Mouse (Mus musculus): ENCODE results near the gene Mcm9.
"Not testable (repeated sequence)": the region's sequence is repeated elsewhere in the genome, so short reads cannot be mapped to it uniquely, and the experiment has no call there.

Mcm9 gene

GRCm38 (mm10) chr10:53630339-53630738, at the start of gene Mcm9:
Mcm9 (minus strand) TSS chr10:53630439.
- not testable (repeated sequence) for DNase-seq

- no peak for DNase-seq
Measured at GRCm38 (mm10) chr10:53661788-53662187, 31.5 kb upstream of the Mcm9 start.

- DNase-seq, result not testable (repeated sequence)
Measured at GRCm38 (mm10) chr10:53654239-53654638, 24.0 kb upstream of the Mcm9 start.

DNA sequence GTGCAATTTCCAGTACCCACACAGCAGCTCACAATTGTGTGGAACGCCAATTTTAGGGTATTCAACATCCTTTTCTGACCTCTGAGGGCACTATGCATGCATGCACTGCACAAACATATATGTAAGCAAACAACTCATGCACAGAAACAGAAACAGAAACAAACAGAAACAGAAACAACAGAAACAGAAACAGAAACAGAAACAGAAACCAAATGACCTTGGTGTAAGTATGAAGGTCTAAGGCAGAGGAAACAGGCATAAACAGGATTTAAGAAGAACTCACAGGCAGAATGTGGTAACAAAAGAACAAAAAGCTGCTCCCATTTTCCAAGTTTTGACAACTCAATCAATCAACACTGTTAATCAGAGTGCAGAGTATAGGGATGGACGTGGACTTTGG, 20.4 kb upstream of the Mcm9 start:
- DNase-seq, result no peak

DNA sequence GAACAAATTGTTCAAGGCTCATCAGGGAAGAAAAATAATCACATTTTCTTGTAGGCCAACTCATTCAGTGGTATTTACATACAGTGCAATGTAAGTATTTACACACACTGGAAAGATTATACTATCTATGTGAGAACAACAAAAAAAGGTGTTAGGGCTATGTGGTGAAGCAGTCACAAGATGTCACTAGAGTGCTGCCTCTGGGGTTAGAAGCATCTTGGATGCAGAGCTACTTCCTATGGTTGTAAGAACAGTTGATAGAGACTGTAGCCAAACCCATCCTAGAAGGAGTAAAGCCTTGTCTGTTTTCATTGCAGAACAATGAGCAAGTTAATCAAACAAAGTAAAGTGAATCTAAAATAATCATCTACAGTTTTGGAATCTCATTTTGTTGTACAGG, 11.3 kb upstream of the Mcm9 start:
- DNase-seq, result peak; percentile 13

GRCm38 (mm10) chr10:53635246-53635971, 5.2 kb upstream of the Mcm9 start:
- DNase-seq, result no peak

- DNase-seq, result no peak
Measured at GRCm38 (mm10) chr10:53634160-53634559, 3.9 kb upstream of the Mcm9 start.

DNA sequence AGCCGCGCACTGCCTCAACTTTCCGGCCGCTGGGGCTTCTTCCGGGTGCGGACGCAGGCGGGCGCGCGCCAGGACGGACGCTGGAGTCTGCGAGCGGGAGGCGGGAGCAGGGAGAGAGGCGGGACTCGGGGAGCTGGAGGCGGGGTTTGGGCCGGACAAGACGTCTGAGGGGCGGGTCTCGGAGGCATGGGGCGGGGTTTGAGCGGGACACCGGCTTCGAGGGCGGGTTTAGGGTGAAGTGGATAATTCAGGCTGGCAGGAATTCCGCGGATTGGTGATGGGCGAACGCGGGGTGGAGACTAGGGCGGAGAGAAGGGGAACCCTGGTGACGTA, 355 bp downstream of the Mcm9 start:
- DNase-seq, result peak; percentile 95

DNA sequence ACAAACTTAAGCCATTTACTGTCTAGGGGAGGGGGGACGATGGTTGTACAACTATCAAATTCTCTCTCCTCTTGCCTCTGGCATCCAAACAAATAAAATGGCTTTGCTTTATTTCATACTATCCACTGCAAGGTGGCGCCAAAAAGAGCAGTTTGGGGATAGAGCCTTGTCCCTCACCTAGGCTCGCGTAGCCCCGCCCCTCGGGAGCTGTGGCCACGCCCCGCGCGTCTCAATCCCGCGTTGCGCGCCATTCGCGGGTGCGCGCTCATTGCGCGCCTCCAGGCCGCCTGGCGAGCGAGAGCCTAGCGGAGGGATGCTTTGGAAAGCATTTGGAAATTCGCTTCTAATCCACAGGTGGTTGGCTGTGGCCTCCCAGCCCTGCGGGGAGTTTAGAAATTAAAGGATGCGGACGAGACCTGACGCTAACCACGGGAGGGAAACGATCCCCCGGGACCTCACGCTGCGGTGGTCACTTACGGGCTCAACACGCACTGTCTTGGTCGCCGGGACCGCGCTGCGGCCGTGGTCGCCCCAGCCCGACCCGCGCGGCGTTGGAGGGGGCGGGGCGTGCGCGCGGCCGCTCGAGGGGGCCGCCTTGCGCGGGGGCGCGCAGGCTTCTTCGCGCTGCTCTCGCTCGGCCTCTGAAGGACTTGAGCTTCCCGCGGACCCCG, 857 bp downstream of the Mcm9 start:
- peak; percentile 88 for DNase-seq

DNA sequence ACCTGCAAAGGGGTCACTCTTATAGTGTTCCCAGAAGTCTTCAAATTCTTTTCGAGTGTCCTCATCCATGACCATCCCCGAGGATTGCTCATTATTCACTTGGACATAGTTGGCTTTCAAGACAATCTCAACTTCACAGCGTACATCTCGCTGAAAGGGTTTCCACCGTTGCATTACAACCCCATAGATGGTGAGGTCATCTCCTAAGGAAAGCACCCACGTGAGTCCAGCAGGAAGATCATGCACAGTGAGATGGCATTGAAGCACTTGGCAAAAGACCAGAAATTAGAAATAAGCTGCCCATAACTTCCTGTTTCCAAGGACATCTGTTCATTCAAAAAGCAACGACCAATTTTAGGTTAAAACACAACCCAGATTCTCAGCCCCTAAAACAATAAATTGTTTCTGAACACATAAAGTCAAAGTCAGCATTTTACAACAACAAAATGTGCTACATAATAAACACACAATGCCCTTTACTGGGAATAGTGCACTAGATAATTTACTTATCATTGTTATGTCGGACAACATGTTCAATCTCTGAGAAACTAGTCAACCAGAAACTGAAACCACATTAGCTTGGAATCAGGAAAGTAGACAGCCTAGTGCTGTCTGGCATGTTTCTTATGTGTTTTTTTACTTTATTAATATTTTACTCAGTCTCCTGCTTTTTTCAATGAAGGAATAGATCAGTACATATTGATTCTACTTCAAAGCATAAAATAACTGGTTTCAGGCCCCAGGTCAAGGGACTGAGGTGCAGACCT, 14.2 kb downstream of the Mcm9 start:
- DNase-seq, result no peak

GRCm38 (mm10) chr10:53613955-53614354, 16.3 kb downstream of the Mcm9 start:
- no peak for DNase-seq

GRCm38 (mm10) chr10:53612172-53612571, 18.1 kb downstream of the Mcm9 start:
- no peak for DNase-seq

- no peak for DNase-seq
Measured at GRCm38 (mm10) chr10:53608274-53608673, 22.0 kb downstream of the Mcm9 start.

GRCm38 (mm10) chr10:53605328-53605727, 24.9 kb downstream of the Mcm9 start:
- no peak for DNase-seq

DNA sequence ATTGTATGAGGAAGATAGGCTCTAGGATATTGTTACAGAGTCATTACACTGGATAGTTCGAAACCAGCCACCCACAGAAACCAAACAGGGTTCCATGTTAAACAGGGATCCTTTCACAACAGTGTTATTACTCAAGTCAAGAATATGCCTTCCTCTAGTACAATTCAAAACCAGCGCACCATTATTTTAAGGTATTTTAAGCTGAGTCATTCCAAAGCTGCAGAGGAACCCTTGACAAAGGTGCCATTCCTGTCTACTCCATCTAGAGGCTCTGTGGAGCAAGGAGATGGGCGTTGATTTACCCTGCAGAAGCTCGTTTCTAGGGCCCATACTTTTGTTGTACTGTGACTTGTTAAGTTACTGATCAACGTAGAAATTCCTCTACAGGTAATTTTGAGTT, 31.4 kb downstream of the Mcm9 start:
- DNase-seq, result no peak

DNA sequence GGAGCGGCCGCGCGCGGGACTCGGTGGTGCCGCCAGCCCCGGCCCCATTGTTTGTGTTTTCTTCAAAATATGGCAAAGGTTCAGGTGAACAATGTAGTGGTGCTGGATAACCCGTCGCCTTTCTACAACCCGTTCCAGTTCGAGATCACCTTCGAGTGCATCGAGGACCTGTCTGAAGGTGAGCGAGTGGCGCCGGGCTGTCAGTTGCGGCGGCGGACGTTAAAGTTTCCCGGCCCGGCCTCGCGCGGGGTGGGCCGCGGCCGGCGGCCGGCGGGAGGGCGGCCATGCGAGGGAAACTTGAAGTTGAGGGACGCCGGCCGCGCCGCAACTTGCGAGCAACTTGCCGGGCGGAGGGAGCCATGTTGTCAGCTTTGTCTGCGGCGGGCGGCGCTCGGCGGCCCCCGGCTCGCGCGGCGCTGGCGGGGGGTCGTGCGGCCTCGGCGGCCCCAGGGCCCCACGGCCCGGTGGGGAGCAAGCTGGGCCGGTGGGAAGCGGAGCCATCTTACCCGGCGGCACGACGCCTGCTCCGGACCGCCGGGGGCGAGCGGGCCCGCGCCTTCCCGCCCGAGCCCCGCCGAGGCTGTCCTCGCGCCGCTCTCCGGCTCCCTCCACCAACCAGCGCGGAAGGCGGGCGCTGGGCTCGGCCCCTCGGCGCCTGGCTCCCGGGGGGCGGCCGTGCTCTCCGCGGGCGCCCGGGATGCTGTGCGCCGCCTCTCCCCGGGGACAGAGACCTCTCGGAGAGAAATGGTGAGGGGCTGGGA, 32.9 kb downstream of the Mcm9 start:
- DNase-seq, result peak; percentile 53

DNA sequence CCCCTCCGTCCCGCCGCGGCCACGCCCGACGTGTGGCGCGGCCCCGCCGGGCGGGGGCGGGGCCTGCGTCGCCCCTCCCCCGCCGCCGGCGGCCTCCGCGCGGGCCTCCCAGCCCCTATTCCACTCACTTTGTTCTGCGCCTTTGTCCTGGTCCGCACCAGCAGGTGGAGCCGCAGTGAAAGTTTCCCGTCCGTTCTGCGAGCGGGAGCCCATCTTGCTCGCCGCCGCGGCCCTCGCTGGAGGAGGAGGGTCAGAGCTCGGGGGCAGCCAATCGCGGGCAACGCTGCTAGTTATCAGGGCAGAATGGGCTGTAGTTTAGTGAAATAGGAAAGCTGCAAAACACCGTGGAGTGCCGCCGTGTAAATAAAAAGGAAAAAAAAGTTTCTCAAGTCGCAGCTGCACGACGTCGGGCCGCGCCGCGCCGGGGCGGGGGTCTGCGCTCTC, 33.5 kb downstream of the Mcm9 start, which contains the start of gene Asf1a:
Gene Asf1a (plus strand): TSS at position 81 of the 444 bp plus-strand sequence.
- DNase-seq, result peak; percentile 95

DNA sequence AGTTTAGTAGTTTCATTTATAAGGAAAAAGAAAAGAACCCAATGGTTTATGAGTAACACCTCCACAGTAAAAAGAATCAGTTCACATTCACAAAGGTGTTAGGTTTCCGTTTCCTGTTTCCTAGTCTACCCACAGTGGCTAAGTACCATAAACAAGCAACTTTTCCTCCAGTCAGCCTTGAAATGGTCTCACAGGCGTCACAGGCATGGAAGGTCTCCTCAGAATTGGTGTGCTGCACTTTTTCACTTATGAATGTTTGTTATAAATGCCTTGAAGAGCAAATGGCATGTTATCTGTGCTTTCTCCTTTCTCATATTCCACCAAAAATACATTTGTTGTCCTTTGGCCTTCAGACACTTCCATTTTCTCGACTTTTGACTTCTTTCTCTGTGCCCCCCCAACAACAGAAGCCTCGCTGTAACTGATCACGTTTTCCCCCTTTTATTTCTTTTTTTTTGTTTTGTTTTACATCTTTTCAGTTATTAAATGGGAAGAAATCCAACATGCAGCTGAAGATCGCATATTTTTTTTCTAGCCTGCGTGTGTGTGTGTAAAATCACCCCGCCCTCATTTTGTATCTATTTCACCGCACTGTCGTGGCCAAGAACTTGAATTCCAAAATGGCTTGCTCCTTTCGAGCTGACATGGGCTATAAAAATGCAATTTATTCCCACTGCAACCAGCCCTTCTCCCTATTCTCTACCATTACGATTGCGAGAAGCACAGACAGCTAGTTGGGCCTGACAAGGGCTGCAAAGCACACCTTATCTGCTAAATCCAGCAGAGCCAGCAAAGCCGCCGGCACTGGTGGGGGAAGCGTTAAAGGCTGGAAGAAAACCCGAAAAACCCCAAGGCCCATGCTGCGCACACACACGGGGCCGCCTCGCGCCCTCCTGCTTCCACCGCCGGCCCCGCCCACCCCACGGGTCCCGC, 34.2 kb downstream of the Mcm9 start:
- no peak for DNase-seq

DNA sequence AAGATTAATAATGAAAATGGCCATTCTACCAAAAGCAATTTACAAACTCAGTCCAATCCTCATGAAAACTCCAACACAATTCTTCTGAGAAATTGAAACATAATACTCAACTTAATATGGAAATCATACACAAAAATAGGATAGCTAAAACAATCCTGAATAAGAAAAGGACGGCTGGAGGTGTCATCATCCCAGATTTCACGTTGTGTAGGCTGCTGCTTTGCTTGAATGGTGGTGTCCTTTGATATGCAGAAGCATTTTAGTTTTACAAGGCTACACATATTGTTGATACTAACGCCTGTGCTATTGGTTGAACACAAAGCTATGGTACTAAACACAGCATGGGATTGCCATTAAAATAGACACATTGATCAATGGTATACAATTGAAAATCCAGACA, 44.5 kb downstream of the Mcm9 start:
- no peak for DNase-seq

DNA sequence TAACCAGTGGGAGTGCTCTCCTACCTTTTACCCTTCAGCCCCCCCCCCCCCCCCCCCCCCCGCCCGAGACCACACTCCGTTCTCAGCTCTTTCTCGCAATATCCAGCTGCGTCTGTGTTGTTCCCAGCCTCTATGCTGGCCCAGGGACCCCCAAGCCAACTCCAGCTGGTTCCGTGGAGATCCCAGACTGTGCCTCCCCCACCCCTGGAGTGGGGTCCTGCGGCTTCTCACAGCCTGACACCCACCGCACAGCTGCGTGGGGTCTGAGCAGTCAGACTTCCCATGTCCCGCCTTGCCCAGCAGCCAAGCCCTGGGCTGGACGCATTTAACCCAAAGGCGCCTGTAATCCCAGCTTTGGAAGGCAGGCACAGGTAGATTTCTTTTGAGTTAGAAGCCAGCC, 49.2 kb downstream of the Mcm9 start:
- DNase-seq, result no peak

DNA sequence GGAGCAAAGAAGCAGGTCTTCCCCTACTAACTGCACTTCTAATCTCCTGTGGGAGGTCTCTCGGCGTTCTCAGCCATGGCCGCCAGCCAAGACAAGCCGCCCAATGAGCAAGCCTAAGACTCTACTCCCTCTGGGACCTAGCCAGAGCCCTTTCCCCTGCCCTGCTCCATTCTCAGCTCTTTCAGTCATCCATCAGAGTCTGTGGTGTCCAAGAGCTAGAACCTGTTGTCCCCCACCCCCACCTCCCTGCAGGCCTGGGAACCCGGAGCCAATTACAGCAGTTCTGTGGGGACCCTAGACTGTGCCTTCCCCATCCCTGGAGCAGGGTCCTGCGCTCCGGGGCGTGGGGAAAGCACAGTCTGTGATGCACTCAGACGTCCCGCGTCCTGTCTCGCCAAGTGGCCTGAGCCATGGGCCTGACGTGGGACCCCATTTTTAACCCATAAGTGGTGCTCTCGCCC, 49.6 kb downstream of the Mcm9 start:
- DNase-seq, result peak; percentile 59

DNA sequence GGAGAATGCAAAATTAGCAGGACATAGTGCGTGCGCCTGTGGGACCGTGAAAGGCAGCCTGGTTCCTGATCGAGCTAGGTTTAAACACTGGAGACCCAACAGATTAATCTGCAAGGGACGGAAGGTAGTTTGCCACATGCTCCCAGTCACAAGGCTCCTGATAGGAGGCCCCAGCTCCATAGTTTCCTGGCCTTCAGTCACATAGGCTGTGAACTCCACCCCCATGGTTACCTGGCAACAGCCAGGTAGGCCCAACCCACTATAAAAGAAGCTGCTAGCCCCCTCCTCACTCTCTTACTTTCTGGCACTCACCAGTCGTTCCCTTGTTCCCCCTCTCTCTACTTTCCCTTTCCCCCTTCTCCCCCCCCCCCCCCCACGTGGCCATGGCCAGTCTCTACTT, 50.1 kb downstream of the Mcm9 start:
- no peak for DNase-seq
